Mouse (Mus musculus) megakaryocyte, embryonic 14.5 days (primary cell): ENCODE measurements around the gene Fbxl13.

Experiments used
- FLI1 ChIP-seq: IDR thresholded peaks from 2 replicates; pipeline ENCODE4 v1.6.1; 2012; ENCODE audit warnings: low read length, inconsistent platforms, mixed read lengths
- GATA1 ChIP-seq: IDR thresholded peaks from 3 replicates; pipeline ENCODE4 v1.6.1; 2012; ENCODE audit warnings: mixed read lengths, low read length, inconsistent platforms, borderline replicate concordance

GRCm38 (mm10) chr5:21488506-21488905, 156.9 kb downstream of the Fbxl13 start:
- TF ChIP-seq GATA1: no peak
- TF ChIP-seq FLI1: no peak
